Mouse (Mus musculus): ENCODE measurements around the gene Gm5346. TPM values are rescaled to one million over a fixed set of nuclear protein-coding genes. Genes with fewer than 3 reads are reported as not detected.
"Not testable (repeated sequence)": the region's sequence is repeated elsewhere in the genome, so short reads cannot be mapped to it uniquely, and the experiment has no call there.

Gm5346 gene
- 0.35 TPM in 1 of 2 replicates, not detected in the other for total RNA-seq (2017)

DNA sequence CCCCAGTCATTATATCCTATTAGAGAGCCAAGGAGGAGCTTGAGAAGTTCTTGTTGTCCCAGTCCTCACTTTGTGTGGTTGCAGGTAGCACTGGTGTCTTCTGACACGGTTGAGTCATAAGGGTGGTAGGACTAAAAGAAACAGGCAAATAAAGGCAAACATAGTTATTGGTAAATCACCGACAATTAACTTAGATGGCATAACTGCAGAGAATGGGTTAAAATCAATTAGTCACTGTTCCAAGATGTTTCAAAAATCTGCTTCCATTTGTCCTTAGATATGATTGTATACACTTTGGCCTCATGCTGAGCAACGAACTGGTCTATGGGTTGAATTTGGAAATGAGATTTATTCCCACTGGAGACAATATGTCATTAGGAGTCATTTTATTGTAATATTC lies at the start of gene Gm5346:
Gene Gm5346, minus strand, starts transcription at position 101 of the 400 bp plus-strand sequence.
- no peak for ATAC-seq (ENCODE audit: extremely low read depth, insufficient number of reproducible peaks, low FRiP score, poor library complexity, severe bottlenecking)

DNA sequence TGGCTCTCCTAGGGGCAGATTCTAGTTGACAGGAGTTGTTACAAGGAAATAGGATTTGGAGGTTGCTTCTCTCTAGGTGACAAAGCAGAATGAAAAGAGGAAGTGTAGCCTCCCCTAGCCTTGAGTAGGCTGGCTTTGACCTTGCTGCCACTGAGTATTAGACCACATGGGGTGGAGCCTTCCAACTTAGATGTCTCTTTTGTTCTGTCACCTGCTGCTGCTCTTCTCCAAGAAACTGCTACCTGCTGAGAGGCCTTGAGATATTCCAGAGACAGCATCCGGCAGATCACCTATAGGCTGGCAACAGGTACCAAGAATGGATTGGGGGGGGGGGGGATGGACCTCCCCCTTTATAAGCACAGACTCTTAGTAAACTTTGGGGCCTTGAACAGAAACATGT lies 11.0 kb downstream of the Gm5346 start:
- no peak for ATAC-seq (ENCODE audit: extremely low read depth, insufficient number of reproducible peaks, low FRiP score, poor library complexity, severe bottlenecking)

DNA sequence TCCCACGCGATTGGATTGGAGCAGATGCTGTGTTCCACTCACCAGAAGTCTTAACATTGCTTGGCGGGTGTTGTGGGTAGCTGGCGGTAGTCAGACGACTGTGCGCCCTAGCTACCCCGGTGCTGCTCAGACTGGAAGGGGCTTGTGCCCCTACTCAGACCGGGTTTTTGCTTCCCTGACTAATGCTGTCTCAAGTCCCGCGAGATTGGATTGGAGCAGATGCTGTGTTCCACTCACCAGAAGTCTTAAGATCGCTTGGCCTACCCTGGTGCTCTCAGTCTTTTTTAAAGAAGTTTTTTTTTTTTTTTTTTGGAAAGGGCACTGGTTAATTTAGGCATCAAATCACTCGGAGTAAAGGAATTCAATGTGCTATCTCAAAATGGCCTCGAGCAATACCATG lies 23.4 kb downstream of the Gm5346 start:
- ATAC-seq (ENCODE audit: extremely low read depth, insufficient number of reproducible peaks, low FRiP score, poor library complexity, severe bottlenecking), result not testable (repeated sequence)

DNA sequence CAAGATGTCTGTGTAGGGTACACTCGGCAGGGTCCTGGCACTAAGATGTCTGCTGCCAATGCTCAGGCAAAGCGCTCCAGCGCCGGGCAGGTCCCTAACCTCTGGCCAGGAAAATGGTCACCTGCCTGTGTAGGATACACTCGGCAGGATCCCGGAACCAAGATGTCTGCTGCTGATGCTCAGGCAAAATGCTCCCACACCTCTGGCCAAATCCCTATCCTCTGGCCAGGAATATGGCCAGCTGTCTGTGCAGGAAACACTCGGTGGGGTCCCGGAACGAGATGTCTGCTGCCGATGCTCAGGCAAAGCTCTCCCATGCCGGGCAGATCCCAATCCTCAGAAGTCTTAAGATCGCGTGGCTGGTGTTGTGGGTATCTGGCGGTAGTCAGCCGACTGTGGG lies 23.9 kb downstream of the Gm5346 start:
- not testable (repeated sequence) for ATAC-seq (ENCODE audit: extremely low read depth, insufficient number of reproducible peaks, low FRiP score, poor library complexity, severe bottlenecking)

DNA sequence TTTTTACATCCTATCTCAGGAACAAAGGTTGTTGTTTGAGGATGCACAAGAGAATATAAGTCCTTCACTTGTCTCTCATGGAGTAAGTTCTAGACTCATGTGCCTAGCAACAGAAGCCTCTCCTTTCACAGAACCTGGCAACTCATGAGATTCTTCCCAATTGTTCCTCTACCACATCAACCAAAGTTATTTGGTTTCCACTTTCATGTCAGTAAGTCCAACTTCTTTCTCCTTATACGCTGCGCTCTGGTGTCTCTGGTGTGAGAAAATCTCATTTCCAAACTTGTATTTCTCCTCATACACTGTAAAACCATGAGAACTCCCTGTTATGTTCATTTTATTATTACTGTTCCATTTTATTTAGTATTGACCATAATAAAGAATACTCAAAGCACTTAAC lies 50.5 kb downstream of the Gm5346 start, which contains the start of gene Adam26a:
Gene Adam26a, minus strand, starts transcription at position 101 of the 400 bp plus-strand sequence.
- ATAC-seq (ENCODE audit: extremely low read depth, insufficient number of reproducible peaks, low FRiP score, poor library complexity, severe bottlenecking), result not testable (repeated sequence)

Other genes with a start within 250 kb of the Gm5346 start
- gene Adam26b, start 99.2 kb downstream of the Gm5346 start, total RNA-seq (2017), result not detected in 2 replicates
- not detected in 2 replicates for gene Adam26a, start 50.6 kb downstream of the Gm5346 start, total RNA-seq (2017)
- not detected in 2 replicates for gene Adam34, start 82.8 kb upstream of the Gm5346 start, total RNA-seq (2017)